Mouse (Mus musculus): ENCODE measurements around the gene Crispld2. TPM values are rescaled to one million over a fixed set of nuclear protein-coding genes. Genes with fewer than 3 reads are reported as not detected.

Gene Crispld2
- polyA plus RNA-seq, 1 experiment from 2014 or later = 0.09 TPM

GRCm38 (mm10) chr8:120007178-120007577 lies 14.9 kb downstream of the Crispld2 start:
- WGBS (ENCODE audit: missing documents) = 88% methylated on average over 8 of the region's 9 CpGs
- H3K27ac ChIP-seq = no peak overlapping the region

GRCm38 (mm10) chr8:120009284-120009683 lies 17.0 kb downstream of the Crispld2 start:
- 77% methylated on average over 6 of the region's 6 CpGs for WGBS (ENCODE audit: missing documents)
- no peak overlapping the region for H3K27ac ChIP-seq
- H3K4me3 ChIP-seq (ENCODE audit: inconsistent target) = no peak overlapping the region
- no peaks in the 10 kb centered on the region for H3K79me2 ChIP-seq (ENCODE audit: inconsistent target)
- no peaks in the 10 kb centered on the region for H3K36me3 ChIP-seq (ENCODE audit: inconsistent target)

More at GRCm38 (mm10) chr8:120007178-120007577, 14.9 kb downstream of the Crispld2 start:
- Histone ChIP-seq H3K4me3 (ENCODE audit: inconsistent target) (no peak overlapping the region), H3K79me2 (ENCODE audit: inconsistent target) (no peaks in the 10 kb centered on the region), H3K36me3 (ENCODE audit: inconsistent target) (no peaks in the 10 kb centered on the region)

- no peaks in the 10 kb centered on the region for H3K79me2 ChIP-seq (ENCODE audit: inconsistent target)
- no peaks in the 10 kb centered on the region for H3K36me3 ChIP-seq (ENCODE audit: inconsistent target)
- WGBS (ENCODE audit: missing documents) = 89% methylated on average over 8 of the region's 8 CpGs
- no peak overlapping the region for H3K27ac ChIP-seq
- no peak overlapping the region for H3K4me3 ChIP-seq (ENCODE audit: inconsistent target)
Measured at GRCm38 (mm10) chr8:120012491-120012890, 20.3 kb downstream of the Crispld2 start.

GRCm38 (mm10) chr8:120012927-120013326 lies 20.7 kb downstream of the Crispld2 start:
- H3K27ac ChIP-seq = no peak overlapping the region
- H3K79me2 ChIP-seq (ENCODE audit: inconsistent target) = no peaks in the 10 kb centered on the region
- no peak overlapping the region for H3K4me3 ChIP-seq (ENCODE audit: inconsistent target)
- H3K36me3 ChIP-seq (ENCODE audit: inconsistent target) = no peaks in the 10 kb centered on the region
- 65% methylated on average over 7 of the region's 9 CpGs for WGBS (ENCODE audit: missing documents)

- Histone ChIP-seq H3K79me2 (ENCODE audit: inconsistent target) (no peaks in the 10 kb centered on the region), H3K4me3 (ENCODE audit: inconsistent target) (no peak overlapping the region), H3K27ac (no peak overlapping the region), H3K36me3 (ENCODE audit: inconsistent target) (no peaks in the 10 kb centered on the region)
- 43% methylated on average over 13 of the region's 15 CpGs for WGBS (ENCODE audit: missing documents)
Measured at GRCm38 (mm10) chr8:120014267-120015023, 22.2 kb downstream of the Crispld2 start.

- 68% methylated on average over 8 of the region's 8 CpGs for WGBS (ENCODE audit: missing documents)
- H3K4me3 ChIP-seq (ENCODE audit: inconsistent target) = no peak overlapping the region
- no peaks in the 10 kb centered on the region for H3K36me3 ChIP-seq (ENCODE audit: inconsistent target)
- no peaks in the 10 kb centered on the region for H3K79me2 ChIP-seq (ENCODE audit: inconsistent target)
- no peak overlapping the region for H3K27ac ChIP-seq
Measured at GRCm38 (mm10) chr8:120015916-120016315, 23.7 kb downstream of the Crispld2 start.

- H3K4me3 ChIP-seq (ENCODE audit: inconsistent target) = no peak overlapping the region
- 11% methylated on average over 7 of the region's 7 CpGs for WGBS (ENCODE audit: missing documents)
Measured at GRCm38 (mm10) chr8:120016424-120016823, 24.2 kb downstream of the Crispld2 start.

GRCm38 (mm10) chr8:120017349-120017748 lies 25.1 kb downstream of the Crispld2 start:
- H3K36me3 ChIP-seq (ENCODE audit: inconsistent target) = no peaks in the 10 kb centered on the region
- 95% methylated on average over 12 of the region's 13 CpGs for WGBS (ENCODE audit: missing documents)
- H3K27ac ChIP-seq = no peak overlapping the region
- H3K4me3 ChIP-seq (ENCODE audit: inconsistent target) = no peak overlapping the region
- H3K79me2 ChIP-seq (ENCODE audit: inconsistent target) = no peaks in the 10 kb centered on the region

More at GRCm38 (mm10) chr8:120016424-120016823, 24.2 kb downstream of the Crispld2 start:
- H3K36me3 ChIP-seq (ENCODE audit: inconsistent target) = no peaks in the 10 kb centered on the region
- H3K79me2 ChIP-seq (ENCODE audit: inconsistent target) = no peaks in the 10 kb centered on the region
- no peak overlapping the region for H3K27ac ChIP-seq

- Histone ChIP-seq H3K27ac (no peak overlapping the region), H3K79me2 (ENCODE audit: inconsistent target) (no peaks in the 10 kb centered on the region), H3K4me3 (ENCODE audit: inconsistent target) (no peak overlapping the region), H3K36me3 (ENCODE audit: inconsistent target) (no peaks in the 10 kb centered on the region)
- 97% methylated on average over 6 of the region's 6 CpGs for WGBS (ENCODE audit: missing documents)
Measured at GRCm38 (mm10) chr8:120017786-120018185, 25.5 kb downstream of the Crispld2 start.

- Histone ChIP-seq H3K4me3 (ENCODE audit: inconsistent target) (no peak overlapping the region), H3K27ac (no peak overlapping the region), H3K36me3 (ENCODE audit: inconsistent target) (no peaks in the 10 kb centered on the region), H3K79me2 (ENCODE audit: inconsistent target) (no peaks in the 10 kb centered on the region)
- 93% methylated on average over 6 of the region's 6 CpGs for WGBS (ENCODE audit: missing documents)
Measured at GRCm38 (mm10) chr8:120018379-120018778, 26.1 kb downstream of the Crispld2 start.

GRCm38 (mm10) chr8:120019297-120019696 lies 27.1 kb downstream of the Crispld2 start:
- H3K27ac ChIP-seq = no peak overlapping the region
- H3K4me3 ChIP-seq (ENCODE audit: inconsistent target) = no peak overlapping the region
- H3K36me3 ChIP-seq (ENCODE audit: inconsistent target) = no peaks in the 10 kb centered on the region
- no peaks in the 10 kb centered on the region for H3K79me2 ChIP-seq (ENCODE audit: inconsistent target)
- 100% methylated on average over 2 of the region's 5 CpGs for WGBS (ENCODE audit: missing documents)

GRCm38 (mm10) chr8:120020298-120020697 lies 28.1 kb downstream of the Crispld2 start:
- Histone ChIP-seq H3K79me2 (ENCODE audit: inconsistent target) (no peaks in the 10 kb centered on the region), H3K27ac (no peak overlapping the region), H3K36me3 (ENCODE audit: inconsistent target) (no peaks in the 10 kb centered on the region), H3K4me3 (ENCODE audit: inconsistent target) (no peak overlapping the region)
- 89% methylated on average over 7 of the region's 7 CpGs for WGBS (ENCODE audit: missing documents)

GRCm38 (mm10) chr8:120026199-120026598 lies 34.0 kb downstream of the Crispld2 start:
- Histone ChIP-seq H3K27ac (no peak overlapping the region), H3K79me2 (ENCODE audit: inconsistent target) (no peaks in the 10 kb centered on the region), H3K4me3 (ENCODE audit: inconsistent target) (no peak overlapping the region), H3K36me3 (ENCODE audit: inconsistent target) (no peaks in the 10 kb centered on the region)
- WGBS (ENCODE audit: missing documents) = 76% methylated on average over 5 of the region's 5 CpGs

GRCm38 (mm10) chr8:120026991-120027390 lies 34.8 kb downstream of the Crispld2 start:
- WGBS (ENCODE audit: missing documents) = 15% methylated on average over 6 of the region's 6 CpGs
- Histone ChIP-seq H3K36me3 (ENCODE audit: inconsistent target) (no peaks in the 10 kb centered on the region), H3K79me2 (ENCODE audit: inconsistent target) (no peaks in the 10 kb centered on the region), H3K4me3 (ENCODE audit: inconsistent target) (no peak overlapping the region), H3K27ac (no peak overlapping the region)

- H3K79me2 ChIP-seq (ENCODE audit: inconsistent target) = no peaks in the 10 kb centered on the region
- H3K36me3 ChIP-seq (ENCODE audit: inconsistent target) = no peaks in the 10 kb centered on the region
- no peak overlapping the region for H3K4me3 ChIP-seq (ENCODE audit: inconsistent target)
- H3K27ac ChIP-seq = no peak overlapping the region
- WGBS (ENCODE audit: missing documents) = 95% methylated on average over 5 of the region's 5 CpGs
Measured at GRCm38 (mm10) chr8:120030447-120030846, 38.2 kb downstream of the Crispld2 start.

All from macrophage (primary cell).